Mouse (Mus musculus): ENCODE data around the gene Elmo1. TPM values are rescaled to one million over a fixed set of nuclear protein-coding genes. Genes with fewer than 3 reads are reported as not detected.

Gene Elmo1
- polyA plus RNA-seq, 1 experiment = 56.1 TPM

DNA sequence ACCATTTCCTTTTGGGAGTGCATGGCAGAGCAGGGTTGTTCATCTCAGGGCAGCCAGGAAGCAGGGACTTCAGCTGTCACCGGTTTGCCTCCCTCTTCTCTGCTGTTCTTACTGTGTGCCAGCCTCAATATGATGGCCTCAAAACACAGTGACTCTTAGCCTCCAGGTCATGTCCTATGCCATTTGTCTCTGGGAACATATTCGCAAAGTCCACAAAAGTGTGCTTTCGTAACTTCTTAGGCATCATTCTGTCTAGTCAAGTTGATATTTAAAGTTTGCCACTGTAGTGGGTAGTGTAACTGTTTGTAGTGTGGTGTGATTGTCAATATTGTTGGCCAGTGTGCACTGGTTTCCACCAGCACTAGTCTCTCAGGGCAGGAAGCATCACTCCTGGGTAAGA is 40.3 kb downstream of the Elmo1 start:
- H3K4me3 ChIP-seq (ENCODE audit: insufficient read depth, low read length) = no peak overlapping the region
- H3K4me1 ChIP-seq (ENCODE audit: control insufficient read depth, insufficient read depth, low read length) = no peaks in the 10 kb centered on the region
- no peak overlapping the region for H3K27ac ChIP-seq (ENCODE audit: insufficient read depth, low read length)
- TF ChIP-seq POLR2A (IDR thresholded peaks at IDR 0.05; ENCODE audit: extremely low read depth, insufficient read depth, low read length) (no peak), CTCF (IDR thresholded peaks at IDR 0.05; ENCODE audit: extremely low read depth, insufficient read depth, low read length) (no peak)

DNA sequence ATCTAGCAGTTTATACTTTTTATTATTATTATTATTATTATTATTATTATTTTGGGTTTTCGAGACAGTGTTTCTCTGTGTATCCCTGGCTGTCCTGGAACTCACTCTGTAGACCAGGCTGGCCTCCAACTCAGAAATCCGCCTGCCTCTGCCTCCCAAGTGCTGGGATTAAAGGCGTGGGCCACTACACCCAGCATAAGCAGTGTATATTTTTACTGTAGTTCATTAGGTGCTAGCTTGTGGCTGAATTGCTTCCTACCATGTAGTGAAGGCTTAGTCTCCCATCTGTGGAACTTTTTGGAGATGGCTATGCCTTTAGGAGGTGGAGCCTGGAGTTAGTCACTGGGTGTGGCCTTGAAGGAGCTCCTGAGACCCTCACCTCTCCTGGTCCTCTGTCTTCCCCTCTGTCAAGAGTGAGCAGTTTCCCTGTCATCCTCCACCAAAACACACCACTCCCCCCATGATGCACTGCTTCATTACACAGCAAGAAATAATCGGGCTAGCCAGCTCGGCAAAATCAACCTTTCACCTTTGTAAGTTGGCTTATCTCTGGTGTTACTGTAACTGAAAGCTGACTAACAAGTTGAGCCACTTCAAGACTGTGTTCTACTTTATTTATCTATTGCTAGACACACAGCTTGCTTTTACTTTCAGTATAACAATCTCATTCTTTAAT is 41.1 kb downstream of the Elmo1 start:
- Histone ChIP-seq H3K4me3 (ENCODE audit: insufficient read depth, low read length) (no peak overlapping the region), H3K4me1 (ENCODE audit: control insufficient read depth, insufficient read depth, low read length) (no peaks in the 10 kb centered on the region), H3K27ac (ENCODE audit: insufficient read depth, low read length) (no peak overlapping the region)
- TF ChIP-seq POLR2A (IDR thresholded peaks at IDR 0.05; ENCODE audit: extremely low read depth, insufficient read depth, low read length) (no peak), CTCF (IDR thresholded peaks at IDR 0.05; ENCODE audit: extremely low read depth, insufficient read depth, low read length) (no peak)

DNA sequence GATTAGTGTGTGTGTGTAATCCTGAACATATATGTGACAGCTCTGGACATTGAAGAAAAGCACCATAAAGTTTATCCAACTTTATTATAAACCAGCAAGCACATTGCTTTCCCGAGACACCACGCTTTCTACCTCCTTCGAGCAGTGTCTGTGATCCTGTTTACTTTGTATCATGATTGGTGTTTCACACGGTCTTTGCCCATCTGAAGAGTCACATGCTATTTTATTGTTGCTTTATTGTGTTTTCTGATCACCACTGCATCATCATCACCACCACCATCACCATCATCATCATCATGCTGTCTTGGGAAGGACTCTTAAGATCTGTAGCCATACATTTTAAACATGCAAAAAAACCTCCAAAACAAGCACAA is 41.6 kb downstream of the Elmo1 start:
- no peak overlapping the region for H3K27ac ChIP-seq (ENCODE audit: insufficient read depth, low read length)
- no peak for TF ChIP-seq CTCF (IDR thresholded peaks at IDR 0.05; ENCODE audit: extremely low read depth, insufficient read depth, low read length)
- TF ChIP-seq POLR2A (IDR thresholded peaks at IDR 0.05; ENCODE audit: extremely low read depth, insufficient read depth, low read length) = no peak
- no peak overlapping the region for H3K4me3 ChIP-seq (ENCODE audit: insufficient read depth, low read length)
- H3K4me1 ChIP-seq (ENCODE audit: control insufficient read depth, insufficient read depth, low read length) = no peaks in the 10 kb centered on the region

DNA sequence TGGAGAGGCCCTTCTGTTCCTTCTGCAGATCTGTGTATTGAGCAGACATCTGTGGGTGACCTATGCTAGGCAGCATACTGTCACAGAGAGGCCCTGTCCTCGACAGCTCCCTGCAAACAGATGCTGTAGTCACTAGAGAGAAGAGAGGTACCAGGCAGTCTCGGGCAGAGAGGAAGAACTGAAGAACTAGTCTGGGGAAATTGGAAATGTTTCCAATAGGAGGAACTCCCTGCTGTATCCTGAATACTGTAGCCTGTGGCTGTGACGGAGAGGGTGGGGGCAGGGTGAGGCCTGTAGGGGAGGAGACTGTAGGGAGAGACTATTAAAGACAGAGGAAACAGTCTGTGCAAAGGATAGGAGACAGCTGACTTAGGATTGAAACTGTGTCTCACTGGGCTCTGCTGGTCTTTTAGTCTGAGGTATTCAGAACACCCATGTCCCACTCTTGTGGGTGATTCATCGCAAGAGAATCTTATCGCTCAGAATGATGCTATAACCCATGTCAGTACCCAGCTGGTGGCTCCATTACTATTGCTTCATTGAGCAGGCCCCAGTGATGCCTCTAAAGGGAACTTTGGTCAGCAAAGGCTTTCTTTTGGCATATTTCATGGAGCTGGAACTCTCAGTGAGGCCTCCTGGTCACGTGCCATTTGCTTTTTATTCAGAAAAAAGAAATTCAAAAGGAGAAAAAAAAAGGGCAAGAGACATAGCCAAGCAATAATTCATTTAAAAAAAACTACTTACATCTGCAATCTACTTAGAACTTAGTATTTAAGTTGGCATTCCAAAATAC is 43.4 kb downstream of the Elmo1 start:
- Histone ChIP-seq H3K27ac (ENCODE audit: insufficient read depth, low read length) (no peak overlapping the region), H3K4me1 (ENCODE audit: control insufficient read depth, insufficient read depth, low read length) (no peaks in the 10 kb centered on the region), H3K4me3 (ENCODE audit: insufficient read depth, low read length) (no peak overlapping the region)
- TF ChIP-seq CTCF (IDR thresholded peaks at IDR 0.05; ENCODE audit: extremely low read depth, insufficient read depth, low read length) (no peak), POLR2A (IDR thresholded peaks at IDR 0.05; ENCODE audit: extremely low read depth, insufficient read depth, low read length) (no peak)

DNA sequence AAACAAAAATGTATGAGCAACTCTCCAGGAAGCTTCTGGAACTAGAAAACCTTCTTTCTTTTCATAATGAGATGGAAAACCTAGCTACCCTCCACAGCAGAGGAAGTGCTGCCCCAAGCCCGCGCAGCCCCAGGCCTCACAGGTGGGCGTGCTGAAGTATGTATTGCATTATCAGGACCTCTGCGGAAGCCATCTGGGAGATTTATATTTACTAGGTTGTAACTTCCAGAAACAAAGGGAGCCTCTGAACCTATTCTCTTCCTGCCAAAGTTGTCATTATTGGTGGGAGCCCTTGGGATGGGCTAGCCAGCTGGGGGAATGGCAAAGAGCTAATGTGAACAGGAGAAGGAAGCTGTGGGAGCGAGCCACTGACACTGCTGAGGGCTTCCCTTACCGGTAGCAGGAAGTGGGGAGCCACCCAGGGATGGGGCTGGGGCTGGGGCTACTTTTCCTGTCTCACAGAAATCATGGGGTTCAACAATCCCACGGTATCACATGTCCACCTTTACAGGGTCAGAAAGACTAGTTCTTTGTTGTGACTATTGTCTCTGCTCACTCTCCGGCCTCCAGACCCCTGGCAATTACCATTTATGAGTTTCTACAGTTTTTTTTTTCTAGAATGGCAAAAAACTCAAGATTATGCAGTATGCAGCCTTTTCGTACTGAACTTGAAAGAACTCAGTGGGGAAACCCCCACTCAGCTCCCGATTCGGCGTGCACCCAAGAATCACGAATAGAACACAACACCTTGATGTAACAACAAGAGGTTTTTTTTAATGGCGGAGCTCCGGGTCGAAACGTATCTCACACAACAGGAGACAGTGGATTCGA is 44.2 kb downstream of the Elmo1 start:
- no peak overlapping the region for H3K27ac ChIP-seq (ENCODE audit: insufficient read depth, low read length)
- H3K4me3 ChIP-seq (ENCODE audit: insufficient read depth, low read length) = no peak overlapping the region
- TF ChIP-seq POLR2A (IDR thresholded peaks at IDR 0.05; ENCODE audit: extremely low read depth, insufficient read depth, low read length) (no peak), CTCF (IDR thresholded peaks at IDR 0.05; ENCODE audit: extremely low read depth, insufficient read depth, low read length) (no peak)
- H3K4me1 ChIP-seq (ENCODE audit: control insufficient read depth, insufficient read depth, low read length) = no peaks in the 10 kb centered on the region

DNA sequence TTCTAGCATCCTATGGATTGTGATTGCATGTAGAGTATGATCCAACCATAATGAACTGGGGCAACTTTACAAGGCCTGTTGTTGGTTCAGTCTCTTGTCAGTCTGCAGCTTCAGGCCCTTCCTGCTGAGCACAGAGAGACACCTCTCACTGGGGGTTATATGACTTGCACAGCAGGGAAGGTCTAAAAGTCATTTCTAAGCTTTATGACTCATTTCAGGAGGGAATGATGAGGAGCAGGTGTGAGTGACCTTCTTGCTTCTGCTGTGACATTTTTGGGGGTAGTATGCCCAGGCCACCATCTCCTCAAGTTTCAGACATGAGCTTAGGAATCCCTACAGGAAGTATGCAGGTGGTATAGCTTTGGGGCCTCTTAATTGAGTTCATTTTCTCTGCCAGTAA is 46.4 kb downstream of the Elmo1 start:
- TF ChIP-seq POLR2A (IDR thresholded peaks at IDR 0.05; ENCODE audit: extremely low read depth, insufficient read depth, low read length) (no peak), CTCF (IDR thresholded peaks at IDR 0.05; ENCODE audit: extremely low read depth, insufficient read depth, low read length) (no peak)
- Histone ChIP-seq H3K4me1 (ENCODE audit: control insufficient read depth, insufficient read depth, low read length) (no peaks in the 10 kb centered on the region), H3K4me3 (ENCODE audit: insufficient read depth, low read length) (no peak overlapping the region), H3K27ac (ENCODE audit: insufficient read depth, low read length) (no peak overlapping the region)

DNA sequence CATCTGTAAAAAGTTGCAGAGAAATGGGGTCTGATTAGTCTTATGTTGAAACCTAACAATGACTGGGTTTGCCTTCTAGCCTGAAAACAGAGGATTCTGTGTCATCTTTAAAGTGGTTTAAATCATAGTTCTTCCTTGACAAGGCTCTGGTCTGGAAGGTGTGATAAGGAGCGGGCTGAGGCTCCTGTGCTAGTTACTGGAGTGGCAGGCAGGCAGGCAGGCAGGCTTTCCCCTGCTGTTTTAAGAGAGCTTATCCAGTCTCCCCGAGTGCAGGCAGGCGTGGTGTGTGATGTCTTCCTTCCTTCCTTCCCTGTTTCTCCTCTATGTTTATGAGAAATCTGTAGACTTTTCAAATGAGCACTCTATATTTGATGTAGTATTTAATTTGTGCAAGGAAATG is 48.1 kb downstream of the Elmo1 start:
- H3K4me3 ChIP-seq (ENCODE audit: insufficient read depth, low read length) = no peak overlapping the region
- H3K4me1 ChIP-seq (ENCODE audit: control insufficient read depth, insufficient read depth, low read length) = no peaks in the 10 kb centered on the region
- TF ChIP-seq CTCF (IDR thresholded peaks at IDR 0.05; ENCODE audit: extremely low read depth, insufficient read depth, low read length) (no peak), POLR2A (IDR thresholded peaks at IDR 0.05; ENCODE audit: extremely low read depth, insufficient read depth, low read length) (no peak)

DNA sequence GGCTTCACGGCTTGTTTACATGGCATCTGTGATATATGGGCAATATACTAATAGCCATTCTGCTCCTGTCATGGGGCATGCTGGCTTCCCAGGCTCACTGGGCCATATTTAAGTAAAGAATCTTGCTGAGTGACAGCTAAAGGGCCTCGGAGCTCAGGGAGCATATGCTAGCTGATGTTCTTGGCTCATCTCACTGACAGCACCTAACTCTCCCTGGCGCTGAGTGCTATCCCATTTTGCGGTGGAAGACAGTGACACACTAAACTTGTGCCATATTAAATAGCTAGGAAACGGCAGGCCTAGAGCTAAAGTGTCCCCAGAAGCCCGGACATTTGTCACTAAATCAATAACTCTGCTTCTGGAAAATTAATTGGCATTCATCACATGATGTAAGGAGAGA is 48.7 kb downstream of the Elmo1 start:
- Histone ChIP-seq H3K27ac (ENCODE audit: insufficient read depth, low read length) (no peak overlapping the region), H3K4me1 (ENCODE audit: control insufficient read depth, insufficient read depth, low read length) (no peaks in the 10 kb centered on the region), H3K4me3 (ENCODE audit: insufficient read depth, low read length) (no peak overlapping the region)
- TF ChIP-seq CTCF (IDR thresholded peaks at IDR 0.05; ENCODE audit: extremely low read depth, insufficient read depth, low read length) = no peak
- TF ChIP-seq POLR2A (IDR thresholded peaks at IDR 0.05; ENCODE audit: extremely low read depth, insufficient read depth, low read length) = no peak

More for the DNA sequence above, 48.1 kb downstream of the Elmo1 start:
- no peak overlapping the region for H3K27ac ChIP-seq (ENCODE audit: insufficient read depth, low read length)

DNA sequence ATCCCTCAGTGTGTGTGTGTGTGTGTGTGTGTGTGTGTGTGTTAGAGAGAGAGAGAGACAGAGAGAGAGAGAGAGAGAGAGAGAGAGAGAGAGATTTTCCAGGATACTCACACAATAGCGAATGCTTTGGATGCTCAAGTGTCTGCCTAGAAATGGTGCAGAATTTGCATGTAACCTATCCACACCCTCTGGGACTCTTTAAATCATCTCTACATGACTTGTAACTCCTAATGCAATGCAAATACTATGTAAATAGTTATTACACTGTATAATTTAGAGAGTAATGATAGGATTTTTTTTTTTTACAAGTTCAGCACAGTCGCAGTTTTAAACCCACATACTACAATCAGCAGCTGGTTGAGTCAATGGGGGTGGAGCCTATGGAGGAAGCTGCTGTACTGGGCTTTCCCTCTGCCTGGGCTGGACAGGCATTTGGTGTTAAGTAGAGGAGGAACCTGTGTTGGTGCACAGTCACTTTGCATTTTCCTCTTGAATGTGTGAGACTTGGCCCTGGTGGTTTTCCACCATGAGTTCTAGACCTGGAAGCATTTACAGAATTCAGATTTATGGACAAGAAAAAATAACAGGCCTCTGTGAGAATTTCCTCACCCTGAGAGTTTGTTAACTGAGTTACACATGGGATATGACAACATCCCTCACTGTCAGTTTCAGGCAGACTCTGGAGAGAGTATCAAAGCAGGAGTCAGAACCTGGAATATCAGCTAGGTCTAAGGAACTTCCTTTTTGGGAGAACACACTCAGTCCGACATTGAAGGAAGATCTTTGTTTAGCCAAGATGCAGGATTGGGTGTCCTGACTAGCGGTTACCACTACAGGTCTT is 49.6 kb downstream of the Elmo1 start:
- H3K27ac ChIP-seq (ENCODE audit: insufficient read depth, low read length) = no peak overlapping the region
- TF ChIP-seq CTCF (IDR thresholded peaks at IDR 0.05; ENCODE audit: extremely low read depth, insufficient read depth, low read length) = no peak
- no peak for TF ChIP-seq POLR2A (IDR thresholded peaks at IDR 0.05; ENCODE audit: extremely low read depth, insufficient read depth, low read length)
- no peaks in the 10 kb centered on the region for H3K4me1 ChIP-seq (ENCODE audit: control insufficient read depth, insufficient read depth, low read length)

More for the DNA sequence above, 49.6 kb downstream of the Elmo1 start:
- no peak overlapping the region for H3K4me3 ChIP-seq (ENCODE audit: insufficient read depth, low read length)

Data from cortical plate, adult 2 months (tissue).